Mouse (Mus musculus) liver, embryonic 12.5 days (tissue): ENCODE measurements around the gene Abca1. TPM values are rescaled to one million over a fixed set of nuclear protein-coding genes. Genes with fewer than 3 reads are reported as not detected.
A peak's percentile ranks its signal among the peaks of the same experiment; 100 is the strongest.

ENCODE experiments used
- ATAC-seq: fragments of 200-750 bp; cut with Nextera tagmentation; 2 replicates; pipeline ENCODE4 v1.8.0; 2017; ENCODE audit warnings: moderate number of reproducible peaks, mild to moderate bottlenecking, moderate library complexity
- H3K27ac ChIP-seq: fragments of 300-500 bp; sonication (generic); 2 replicates; pipeline ENCODE4 v1.5.1; 2016; ENCODE audit warnings: mild to moderate bottlenecking
- H3K27me3 ChIP-seq: fragments of 300-500 bp; sonication (generic); replicated peaks from 2 replicates; pipeline ENCODE4 v1.6.1; 2016; ENCODE audit warnings: mild to moderate bottlenecking, moderate library complexity
- H3K36me3 ChIP-seq: fragments of 300-500 bp; sonication (generic); 2 replicates; pipeline ENCODE4 v1.6.1; 2016; ENCODE audit warnings: mild to moderate bottlenecking, moderate library complexity
- H3K4me1 ChIP-seq: fragments of 300-500 bp; sonication (generic); 2 replicates; pipeline ENCODE4 v1.6.1; 2016
- H3K4me2 ChIP-seq: fragments of 300-500 bp; sonication (generic); 2 replicates; pipeline ENCODE4 v1.6.1; 2016; ENCODE audit warnings: mild to moderate bottlenecking, moderate library complexity
- H3K4me3 ChIP-seq: fragments of 300-500 bp; sonication (generic); 2 replicates; pipeline ENCODE4 v1.5.1; 2016; ENCODE audit warnings: mild to moderate bottlenecking, moderate library complexity
- H3K9ac ChIP-seq: fragments of 300-500 bp; sonication (generic); 2 replicates; pipeline ENCODE4 v1.6.1; 2016; ENCODE audit warnings: mild to moderate bottlenecking, moderate library complexity
- H3K9me3 ChIP-seq: fragments of 300-500 bp; sonication (generic); replicated peaks from 2 replicates; pipeline ENCODE4 v1.6.1; 2016; ENCODE audit warnings: mild to moderate bottlenecking, moderate library complexity
- WGBS: fragments of 180-500 bp; shearing (Covaris S2); methylation state at CpG from one replicate; pipeline ENCODE4 v1.1.7; 2016; ENCODE audit not compliant: insufficient replicate concordance; 5-methylcytosine and 5-hydroxymethylcytosine counted together
- polyA plus RNA-seq: library from polyadenylated mRNA; unstranded; fragments of >200 nt; fragmentation: Nextera tagmentation; extraction: Ambion mirVana; gene quantifications from 2 replicates; pipeline ENCODE4 v1.2.1, GENCODE M21; 2016

Abca1 gene
- polyA plus RNA-seq, 1 experiment from 2014 or later = 10.1 TPM

- ATAC-seq = no peak
- no peaks in the 10 kb centered on the region for H3K4me1 ChIP-seq
- no peak overlapping the region for H3K4me2 ChIP-seq
- H3K9ac ChIP-seq = no peak overlapping the region
- H3K4me3 ChIP-seq = no peak overlapping the region
- WGBS = 79% methylated on average over 8 of the region's 8 CpGs
- no peak overlapping the region for H3K27ac ChIP-seq
- H3K9me3 ChIP-seq = no peaks in the 10 kb centered on the region
- H3K36me3 ChIP-seq = no peaks in the 10 kb centered on the region
- H3K27me3 ChIP-seq = no peaks in the 10 kb centered on the region
These were observed 18.0 kb upstream of the Abca1 start for GRCm38 (mm10) chr4:53177696-53178095.

GRCm38 (mm10) chr4:53174906-53175305 lies 15.2 kb upstream of the Abca1 start:
- H3K36me3 ChIP-seq = no peaks in the 10 kb centered on the region
- no peaks in the 10 kb centered on the region for H3K4me1 ChIP-seq
- H3K9me3 ChIP-seq = no peaks in the 10 kb centered on the region
- H3K4me2 ChIP-seq = no peak overlapping the region
- no peak overlapping the region for H3K4me3 ChIP-seq
- H3K27ac ChIP-seq = no peak overlapping the region
- ATAC-seq = no peak
- 73% methylated on average over 7 of the region's 7 CpGs for WGBS
- H3K27me3 ChIP-seq = no peaks in the 10 kb centered on the region
- no peak overlapping the region for H3K9ac ChIP-seq

GRCm38 (mm10) chr4:53170403-53170802 lies 10.7 kb upstream of the Abca1 start:
- no peaks in the 10 kb centered on the region for H3K9me3 ChIP-seq
- H3K4me3 ChIP-seq = no peak overlapping the region
- no peak overlapping the region for H3K4me2 ChIP-seq
- H3K36me3 ChIP-seq = no peaks in the 10 kb centered on the region
- H3K27ac ChIP-seq = no peak overlapping the region
- H3K9ac ChIP-seq = no peak overlapping the region
- ATAC-seq = no peak
- WGBS = 49% methylated on average over 2 of the region's 2 CpGs
- H3K4me1 ChIP-seq = no peaks in the 10 kb centered on the region
- no peaks in the 10 kb centered on the region for H3K27me3 ChIP-seq

- ATAC-seq = no peak
- WGBS = 69% methylated on average over 13 of the region's 25 CpGs
- Histone ChIP-seq H3K36me3 (no peaks in the 10 kb centered on the region), H3K27ac (no peak overlapping the region), H3K4me3 (no peak overlapping the region), H3K27me3 (peaks cover 7% of the 10 kb centered on the region), H3K9me3 (no peaks in the 10 kb centered on the region), H3K9ac (no peak overlapping the region), H3K4me1 (peaks cover 3% of the 10 kb centered on the region), H3K4me2 (no peak overlapping the region)
These were observed 5.5 kb upstream of the Abca1 start for GRCm38 (mm10) chr4:53165231-53165630.

- Histone ChIP-seq H3K27me3 (peaks cover 24% of the 10 kb centered on the region), H3K4me1 (peaks cover 22% of the 10 kb centered on the region), H3K27ac (no peak overlapping the region), H3K4me3 (peak overlapping the region; percentile 62), H3K9me3 (no peaks in the 10 kb centered on the region), H3K9ac (peak overlapping the region; percentile 60; the same call in 1 of the 2 replicates), H3K4me2 (peak overlapping the region; percentile 84), H3K36me3 (no peaks in the 10 kb centered on the region)
- 1% methylated on average over 20 of the region's 20 CpGs for WGBS
- ATAC-seq = no peak
These were observed 519 bp downstream of the Abca1 start for GRCm38 (mm10) chr4:53159176-53159575.

GRCm38 (mm10) chr4:53158634-53159033 lies 1.1 kb downstream of the Abca1 start:
- H3K4me2 ChIP-seq = peak overlapping the region; percentile 84
- no peaks in the 10 kb centered on the region for H3K36me3 ChIP-seq
- peaks cover 22% of the 10 kb centered on the region for H3K4me1 ChIP-seq
- H3K4me3 ChIP-seq = peak overlapping the region; percentile 62
- H3K27ac ChIP-seq = no peak overlapping the region
- H3K9ac ChIP-seq = 0 out of 2 replicates have a peak overlapping the region, but pooled peaks have one; percentile 27
- 1% methylated on average over 18 of the region's 18 CpGs for WGBS
- no peaks in the 10 kb centered on the region for H3K9me3 ChIP-seq
- ATAC-seq = peak; percentile 74
- peaks cover 24% of the 10 kb centered on the region for H3K27me3 ChIP-seq

GRCm38 (mm10) chr4:53155471-53155870 lies 4.2 kb downstream of the Abca1 start:
- H3K36me3 ChIP-seq = no peaks in the 10 kb centered on the region
- ATAC-seq = no peak
- H3K27ac ChIP-seq = no peak overlapping the region
- H3K4me3 ChIP-seq = no peak overlapping the region
- H3K4me2 ChIP-seq = no peak overlapping the region
- 64% methylated on average over 11 of the region's 11 CpGs for WGBS
- peaks cover 20% of the 10 kb centered on the region for H3K27me3 ChIP-seq
- H3K4me1 ChIP-seq = peaks cover 29% of the 10 kb centered on the region
- H3K9ac ChIP-seq = no peak overlapping the region
- no peaks in the 10 kb centered on the region for H3K9me3 ChIP-seq

- Histone ChIP-seq H3K9me3 (no peaks in the 10 kb centered on the region), H3K27me3 (peaks cover 2% of the 10 kb centered on the region; the same call in 1 of the 2 replicates), H3K4me2 (no peak overlapping the region), H3K9ac (no peak overlapping the region), H3K27ac (no peak overlapping the region), H3K4me3 (no peak overlapping the region), H3K36me3 (no peaks in the 10 kb centered on the region), H3K4me1 (peaks cover 14% of the 10 kb centered on the region)
- WGBS = 57% methylated on average over 6 of the region's 6 CpGs
- 0 out of 2 replicates have a peak, but pooled peaks have one; percentile 19 for ATAC-seq
These were observed 6.0 kb downstream of the Abca1 start for GRCm38 (mm10) chr4:53153711-53154110.

GRCm38 (mm10) chr4:53153061-53153460 lies 6.6 kb downstream of the Abca1 start:
- H3K27ac ChIP-seq = no peak overlapping the region
- H3K4me1 ChIP-seq = peaks cover 9% of the 10 kb centered on the region
- no peak overlapping the region for H3K4me3 ChIP-seq
- no peaks in the 10 kb centered on the region for H3K36me3 ChIP-seq
- H3K27me3 ChIP-seq = no peaks in the 10 kb centered on the region
- no peak for ATAC-seq
- H3K9me3 ChIP-seq = no peaks in the 10 kb centered on the region
- no peak overlapping the region for H3K9ac ChIP-seq
- WGBS = 73% methylated on average over 4 of the region's 4 CpGs
- H3K4me2 ChIP-seq = no peak overlapping the region

- no peak overlapping the region for H3K4me2 ChIP-seq
- H3K27ac ChIP-seq = no peak overlapping the region
- peaks cover 8% of the 10 kb centered on the region for H3K4me1 ChIP-seq
- no peak overlapping the region for H3K4me3 ChIP-seq
- 58% methylated on average over 5 of the region's 5 CpGs for WGBS
- H3K9me3 ChIP-seq = no peaks in the 10 kb centered on the region
- H3K36me3 ChIP-seq = no peaks in the 10 kb centered on the region
- no peak for ATAC-seq
- no peaks in the 10 kb centered on the region for H3K27me3 ChIP-seq
- H3K9ac ChIP-seq = no peak overlapping the region
These were observed 7.0 kb downstream of the Abca1 start for GRCm38 (mm10) chr4:53152655-53153054.

GRCm38 (mm10) chr4:53150516-53150915 lies 9.2 kb downstream of the Abca1 start:
- peaks cover 25% of the 10 kb centered on the region for H3K4me1 ChIP-seq
- no peak overlapping the region for H3K4me2 ChIP-seq
- no peaks in the 10 kb centered on the region for H3K36me3 ChIP-seq
- no peak overlapping the region for H3K27ac ChIP-seq
- no peak for ATAC-seq
- no peak overlapping the region for H3K9ac ChIP-seq
- no peaks in the 10 kb centered on the region for H3K27me3 ChIP-seq
- H3K9me3 ChIP-seq = no peaks in the 10 kb centered on the region
- 73% methylated on average over 8 of the region's 8 CpGs for WGBS
- H3K4me3 ChIP-seq = no peak overlapping the region

GRCm38 (mm10) chr4:53149644-53150043 lies 10.1 kb downstream of the Abca1 start:
- Histone ChIP-seq H3K4me3 (no peak overlapping the region), H3K4me1 (peaks cover 25% of the 10 kb centered on the region)
- WGBS = 72% methylated on average over 4 of the region's 5 CpGs

GRCm38 (mm10) chr4:53148817-53149216 lies 10.9 kb downstream of the Abca1 start:
- H3K9ac ChIP-seq = no peak overlapping the region
- H3K4me1 ChIP-seq = peaks cover 25% of the 10 kb centered on the region
- no peak overlapping the region for H3K4me3 ChIP-seq
- no peak for ATAC-seq
- WGBS = 73% methylated on average over 2 of the region's 2 CpGs
- no peaks in the 10 kb centered on the region for H3K27me3 ChIP-seq
- no peak overlapping the region for H3K27ac ChIP-seq
- H3K9me3 ChIP-seq = no peaks in the 10 kb centered on the region
- no peak overlapping the region for H3K4me2 ChIP-seq
- no peaks in the 10 kb centered on the region for H3K36me3 ChIP-seq

More at GRCm38 (mm10) chr4:53149644-53150043, 10.1 kb downstream of the Abca1 start:
- Histone ChIP-seq H3K9ac (no peak overlapping the region), H3K27ac (no peak overlapping the region), H3K9me3 (no peaks in the 10 kb centered on the region), H3K4me2 (no peak overlapping the region), H3K27me3 (no peaks in the 10 kb centered on the region), H3K36me3 (no peaks in the 10 kb centered on the region)
- no peak for ATAC-seq
